Mouse (Mus musculus) ovary, postnatal 36 days (tissue): Measurements from ENCODE around the gene Hepacam.

ENCODE experiments used
- DNase-seq: peaks from one replicate; pipeline ENCODE4 v3.0.0; 2022; ENCODE audit warnings: low spot score, mixed read lengths

Gene Hepacam

DNA sequence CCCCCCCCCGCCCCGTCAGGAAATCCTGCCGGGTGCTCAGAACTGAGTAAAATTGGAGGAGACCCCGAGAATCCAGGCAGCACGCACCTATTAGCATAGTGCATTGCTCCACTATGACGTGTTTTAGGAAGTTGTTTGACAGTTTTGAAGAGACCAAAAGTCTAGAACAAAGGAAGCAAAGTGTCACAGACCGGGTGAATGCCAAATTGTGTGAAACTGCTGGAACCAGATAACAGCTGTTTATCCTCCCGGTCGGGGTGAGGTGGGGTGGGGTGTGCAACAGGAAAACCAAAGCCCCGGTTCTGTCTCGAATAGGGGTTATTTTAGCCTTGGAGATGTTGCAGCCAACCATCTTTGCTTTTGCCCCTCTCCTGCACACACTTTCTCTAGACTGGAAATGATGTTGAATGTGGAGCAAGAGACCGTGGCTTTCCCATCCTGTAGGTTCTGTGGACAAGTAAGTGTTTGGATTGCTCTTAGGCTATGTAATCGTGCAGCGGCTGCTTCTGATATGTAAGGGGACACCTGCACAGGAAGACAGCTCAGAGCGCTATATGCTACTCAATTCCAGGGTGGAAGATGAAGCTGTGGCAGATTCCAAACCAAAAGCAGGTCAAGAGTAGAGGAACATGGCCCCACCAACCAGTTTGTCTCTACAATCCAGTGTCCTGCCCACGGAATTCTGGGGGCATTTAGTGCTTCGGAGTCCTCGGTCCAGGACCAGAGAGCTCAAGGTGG, 66.8 kb downstream of the Hepacam start:
- no peak for DNase-seq

- no peak for DNase-seq
Measured at GRCm38 (mm10) chr9:37434932-37435331, 67.8 kb downstream of the Hepacam start.

- DNase-seq: no peak
Measured at GRCm38 (mm10) chr9:37435616-37436015, 68.5 kb downstream of the Hepacam start.
